Mouse (Mus musculus) mammary gland, adult 2 months (tissue): ENCODE results near the gene Gm13212. TPM values are rescaled to one million over a fixed set of nuclear protein-coding genes. Genes with fewer than 3 reads are reported as not detected.

ENCODE experiments used
- polyA plus RNA-seq: library from polyadenylated mRNA; depleted of rRNA; stranded (reverse); fragments of >200 nt; gene quantifications from 2 replicates; pipeline ENCODE4 v1.2.3, GENCODE M21; 2012; ENCODE audit warnings: low replicate concordance; rRNA removed

Gene Gm13212
- polyA plus RNA-seq, result 0.08 and 0.45 TPM in 2 replicates

GRCm38 (mm10) chr4:145585078-145585477 is at the start of gene Gm13212:
Gene Gm13212 (plus strand): TSS chr4:145585166.

GRCm38 (mm10) chr4:145670385-145670784 is 85.4 kb downstream of the Gm13212 start, which contains the start of gene Zfp980:
Gene Zfp980 (plus strand): TSS chr4:145670685.

Other genes with a start within 250 kb of the Gm13212 start
- 0.13 and 0.66 TPM in 2 replicates for gene Zfp990, start 74.4 kb upstream of the Gm13212 start, polyA plus RNA-seq
- gene Zfp980, start 85.5 kb downstream of the Gm13212 start, polyA plus RNA-seq, result 0.07 TPM in 1 of 2 replicates, not detected in the other